Comparison of ENCODE assay signal across 11 mouse cellular contexts in genomic region chr10:59285530-59285929, GRCm38 (mm10). TPM values are rescaled to one million over a fixed set of nuclear protein-coding genes. Genes with fewer than 3 reads are reported as not detected.
A peak's percentile ranks its signal among the peaks of the same experiment; 100 is the strongest.
DNase-seq lines count a peak whose midpoint lies in the region; ATAC-seq and TF ChIP-seq lines count a peak whose summit lies in the region.
"Had no signal": no experiment of that assay in that cellular context is flagged by ENCODE, and none has a peak within 500 bp of the region (broad histone marks: within the 10 kb centered on the region; RNA-seq: fewer than 3 reads in every experiment).

No protein-coding gene starts in this region.

- no peak for TF ChIP-seq CTCF in intestine, postnatal 0 days (IDR thresholded peaks at IDR 0.05; ENCODE audit: low read depth)
- TF ChIP-seq CTCF in C2C12 (IDR thresholded peaks at IDR 0.05; ENCODE audit: control insufficient read depth, insufficient read depth, insufficient read length) = no peak
- TF ChIP-seq CTCF in Patski (IDR thresholded peaks at IDR 0.05) = no peak

- no peak overlapping the region for H3K27ac ChIP-seq in intestine, embryonic 14.5 days (ENCODE audit: low read depth)
- H3K27ac ChIP-seq in intestine, postnatal 0 days (ENCODE audit: low read depth, low read length) = no peak overlapping the region
- H3K27ac ChIP-seq in kidney, embryonic 16.5 days (ENCODE audit: low read length) = peak overlapping the region; percentile 20; the same call in 1 of the 2 replicates

- no peaks in the 10 kb centered on the region for H3K27me3 ChIP-seq in intestine, embryonic 14.5 days (replicated peaks; ENCODE audit: control insufficient read depth, insufficient read depth, low read length)
- H3K27me3 ChIP-seq in intestine, postnatal 0 days (replicated peaks; ENCODE audit: control insufficient read depth, insufficient read depth, low read length) = no peaks in the 10 kb centered on the region
- H3K27me3 ChIP-seq in C2C12 (ENCODE audit: control insufficient read depth, insufficient read depth, insufficient read length) (no peaks in the 10 kb centered on the region), Patski (no peaks in the 10 kb centered on the region)
- no peaks in the 10 kb centered on the region for H3K27me3 ChIP-seq in kidney, embryonic 16.5 days (ENCODE audit: insufficient read depth, low read length)

- POLR2A ChIA-PET in Patski (lab: Charles Lee) = interaction anchor here (0.5 kb wide), 1 partner anchor 262 kb away, joined by 3 read pairs; no protein-coding TSS in a partner anchor

- no peaks in the 10 kb centered on the region for H3K79me2 ChIP-seq in C2C12 (ENCODE audit: control insufficient read depth, insufficient read depth)

- peak; percentile 44 for DNase-seq in intestine, embryonic 14.5 days (ENCODE audit: low spot score)
- DNase-seq in Patski (ENCODE audit: low read depth, low spot score) = no peak
- DNase-seq in layer of hippocampus, adult 9-10 months (ENCODE audit: low spot score) = no peak
- DNase-seq: adrenal gland, adult 8-10 months; cerebellum, postnatal 10 days; heart, postnatal 4 days; retina, postnatal 1 day had no signal

- no peaks in the 10 kb centered on the region for H3K79me3 ChIP-seq in C2C12 (ENCODE audit: low read depth)

- 0 out of 2 replicates have a peak, but pooled peaks cover 2% of the 10 kb centered on the region for H3K9me3 ChIP-seq in intestine, embryonic 14.5 days (ENCODE audit: control insufficient read depth, low read length)
- no peaks in the 10 kb centered on the region for H3K9me3 ChIP-seq in intestine, postnatal 0 days (ENCODE audit: control insufficient read depth)
- H3K9me3 ChIP-seq in kidney, embryonic 16.5 days (ENCODE audit: low read length) = no peaks in the 10 kb centered on the region

- no peak for ATAC-seq in intestine, embryonic 14.5 days (replicated peaks; ENCODE audit: low FRiP score, low TSS enrichment, low read depth)
- no peak for ATAC-seq in intestine, postnatal 0 days
- ATAC-seq in Patski = peak; percentile 68
- peak; percentile 70; the same call in 1 of the 2 replicates for ATAC-seq in kidney, embryonic 16.5 days (ENCODE audit: low FRiP score, low TSS enrichment)
- ATAC-seq in CD4-positive, CD25-positive, alpha-beta regulatory T cell, adult 4 months = no peak

- in situ Hi-C loops in Patski (cut with MboI; ENCODE audit: low pct_unique_long_range_greater_than_20kb) = loop anchor here (5.0 to 10.0 kb wide), 2 partner anchors 118 to 471 kb away; partner anchors contain the start of gene Sh3rf3

- H3K4me3 ChIP-seq in intestine, embryonic 14.5 days (ENCODE audit: low read depth, low read length) = no peak overlapping the region
- no peak overlapping the region for H3K4me3 ChIP-seq in intestine, postnatal 0 days (ENCODE audit: low read depth, low read length)
- H3K4me3 ChIP-seq in C2C12 (ENCODE audit: insufficient read depth, poor library complexity, severe bottlenecking) = no peak overlapping the region
- H3K4me3 ChIP-seq in kidney, embryonic 16.5 days (ENCODE audit: low read length) = no peak overlapping the region

- no peak overlapping the region for H3K9ac ChIP-seq in intestine, embryonic 14.5 days (ENCODE audit: low read length)
- H3K9ac ChIP-seq in intestine, postnatal 0 days (ENCODE audit: low read depth, low read length) = no peak overlapping the region
- H3K9ac ChIP-seq in kidney, embryonic 16.5 days (replicated peaks; ENCODE audit: low read length) = no peak overlapping the region

- H3K4me2 ChIP-seq in intestine, embryonic 14.5 days (ENCODE audit: low read length) = no peak overlapping the region
- no peak overlapping the region for H3K4me2 ChIP-seq in intestine, postnatal 0 days (replicated peaks; ENCODE audit: low read depth)
- no peak overlapping the region for H3K4me2 ChIP-seq in kidney, embryonic 16.5 days (replicated peaks; ENCODE audit: low read depth, low read length)

- no peaks in the 10 kb centered on the region for H3K36me3 ChIP-seq in intestine, embryonic 14.5 days (ENCODE audit: control insufficient read depth, insufficient read depth, low read length)
- no peaks in the 10 kb centered on the region for H3K36me3 ChIP-seq in intestine, postnatal 0 days (ENCODE audit: control insufficient read depth, insufficient read depth)
- no peaks in the 10 kb centered on the region for H3K36me3 ChIP-seq in C2C12 (ENCODE audit: control insufficient read depth, insufficient read depth)
- H3K36me3 ChIP-seq in kidney, embryonic 16.5 days (ENCODE audit: insufficient read depth, low read length) = no peaks in the 10 kb centered on the region

- H3K4me1 ChIP-seq in intestine, embryonic 14.5 days (replicated peaks; ENCODE audit: control insufficient read depth, insufficient read depth, low read length) = no peaks in the 10 kb centered on the region
- no peaks in the 10 kb centered on the region for H3K4me1 ChIP-seq in intestine, postnatal 0 days (replicated peaks; ENCODE audit: control insufficient read depth, insufficient read depth, low read length)
- no peaks in the 10 kb centered on the region for H3K4me1 ChIP-seq in kidney, embryonic 16.5 days (ENCODE audit: insufficient read depth, low read length)

- WGBS in intestine, embryonic 14.5 days = 63% methylated on average over 5 of the region's 5 CpGs
- 57% methylated on average over 5 of the region's 5 CpGs for WGBS in intestine, postnatal 0 days
- WGBS in kidney, embryonic 16.5 days = 56% methylated on average over 5 of the region's 5 CpGs

- CTCF ChIA-PET in Patski (lab: Charles Lee) = interaction anchor here (0.8 to 1.4 kb wide), 2 partner anchors 17 to 120 kb away, joined by 3 read pairs; no protein-coding TSS in a partner anchor

- no peak overlapping the region for H3ac ChIP-seq in C2C12 (ENCODE audit: control insufficient read depth, insufficient read length, low read depth)

TF ChIP-seq in C2C12, 6 proteins besides CTCF, POLR2A, EP300 and RAD21:
- no peak for TF ChIP-seq MYOG (IDR thresholded peaks at IDR 0.05; ENCODE audit: control insufficient read depth, extremely low read depth, insufficient read length)
- no peak for TF ChIP-seq FOSL1 (IDR thresholded peaks at IDR 0.05; ENCODE audit: insufficient read depth, low read length, poor library complexity, severe bottlenecking)
- peak; percentile 50 for TF ChIP-seq USF1 (IDR thresholded peaks at IDR 0.05; ENCODE audit: low read depth)
- no peak for TF ChIP-seq CEBPB (IDR thresholded peaks at IDR 0.05; ENCODE audit: low read depth)
- no peak for TF ChIP-seq MYOD1 (IDR thresholded peaks at IDR 0.05; ENCODE audit: control insufficient read depth, insufficient read length, low read depth)
- no peak for TF ChIP-seq MAX (IDR thresholded peaks at IDR 0.05)

RNA-seq across cellular contexts. Expression of gene P4ha1, which starts 37.6 kb away (rescaled TPM):
- 65.2 and 70.5 TPM in 2 replicates for polyA plus RNA-seq in intestine, embryonic 14.5 days (2014; fragmentation: Nextera tagmentation; extraction: Ambion mirVana)
- 8.7 TPM in 2 replicates for polyA plus RNA-seq in intestine, postnatal 0 days (2015; fragmentation: Nextera tagmentation; extraction: Ambion mirVana)
- polyA plus RNA-seq in C2C12 (2012; fragmentation: generic; extraction: Trizol) (26.4 TPM), Patski (2021) (174 TPM)
- 72.5 and 78.0 TPM in 2 replicates for polyA plus RNA-seq in kidney, embryonic 16.5 days (2015; fragmentation: Nextera tagmentation; extraction: Ambion mirVana)
- 10 to 100 TPM; 53.7 to 54.3 TPM for polyA plus RNA-seq in CD4-positive, CD25-positive, alpha-beta regulatory T cell, adult 4 months (2017; shearing (Covaris generic))

Comparison
In these comparisons a context has a peak if more than half of its experiments do, and no peak if none do; other contexts are left out.
1. ATAC-seq: peak in Patski (single experiment) and kidney, embryonic 16.5 days (single experiment); none in intestine, embryonic 14.5 days (single experiment), intestine, postnatal 0 days (single experiment) and CD4-positive, CD25-positive, alpha-beta regulatory T cell, adult 4 months (single experiment).